Mouse (Mus musculus): ENCODE measurements at regions not wholly inside any gene's neighbourhood (a gene's known extent, or its start where the extent isn't known, plus 50 kb on each side); places are given as distances from the start of the nearest gene placed in this dataset.

DNA sequence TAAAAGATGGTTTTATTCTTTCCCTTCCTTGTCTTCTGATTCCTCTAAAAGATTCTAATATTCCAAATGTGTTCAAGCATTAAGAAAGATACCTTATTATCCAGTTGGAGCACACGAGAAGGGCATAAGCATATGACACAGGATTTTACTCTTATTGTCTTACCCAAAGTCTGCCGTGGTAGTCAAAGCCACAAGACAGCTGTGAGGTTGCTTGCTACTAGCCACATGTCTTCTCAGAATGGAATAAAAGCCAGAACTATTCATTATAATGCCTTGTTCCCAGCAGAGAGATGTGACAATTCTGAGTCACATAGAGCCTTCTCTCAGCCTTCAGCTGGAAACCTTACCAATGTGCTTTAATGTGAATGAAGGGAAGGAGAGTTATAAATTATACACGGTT, 71.5 kb downstream of the Pdha2 start:
- Histone ChIP-seq H3K9ac (ENCODE audit: low read length) (no peak overlapping the region), H3K27me3 (ENCODE audit: control insufficient read depth, insufficient read depth, low read length) (no peaks in the 10 kb centered on the region), H3K4me1 (ENCODE audit: control insufficient read depth, insufficient read depth, low read length) (no peaks in the 10 kb centered on the region), H3K4me2 (ENCODE audit: low read depth, severe bottlenecking) (no peak overlapping the region), H3K9me3 (ENCODE audit: control insufficient read depth, low read length) (no peaks in the 10 kb centered on the region), H3K4me3 (ENCODE audit: low read depth, low read length) (no peak overlapping the region), H3K27ac (replicated peaks; ENCODE audit: low read depth, low read length) (no peak overlapping the region), H3K36me3 (ENCODE audit: control insufficient read depth, insufficient read depth, low read length) (no peaks in the 10 kb centered on the region)
- WGBS = 70% methylated on average over 3 of the region's 3 CpGs
- DNase-seq (ENCODE audit: low spot score) (no peak), ATAC-seq (ENCODE audit: insufficient number of reproducible peaks, low FRiP score, low TSS enrichment, low read depth) (no peak)

DNA sequence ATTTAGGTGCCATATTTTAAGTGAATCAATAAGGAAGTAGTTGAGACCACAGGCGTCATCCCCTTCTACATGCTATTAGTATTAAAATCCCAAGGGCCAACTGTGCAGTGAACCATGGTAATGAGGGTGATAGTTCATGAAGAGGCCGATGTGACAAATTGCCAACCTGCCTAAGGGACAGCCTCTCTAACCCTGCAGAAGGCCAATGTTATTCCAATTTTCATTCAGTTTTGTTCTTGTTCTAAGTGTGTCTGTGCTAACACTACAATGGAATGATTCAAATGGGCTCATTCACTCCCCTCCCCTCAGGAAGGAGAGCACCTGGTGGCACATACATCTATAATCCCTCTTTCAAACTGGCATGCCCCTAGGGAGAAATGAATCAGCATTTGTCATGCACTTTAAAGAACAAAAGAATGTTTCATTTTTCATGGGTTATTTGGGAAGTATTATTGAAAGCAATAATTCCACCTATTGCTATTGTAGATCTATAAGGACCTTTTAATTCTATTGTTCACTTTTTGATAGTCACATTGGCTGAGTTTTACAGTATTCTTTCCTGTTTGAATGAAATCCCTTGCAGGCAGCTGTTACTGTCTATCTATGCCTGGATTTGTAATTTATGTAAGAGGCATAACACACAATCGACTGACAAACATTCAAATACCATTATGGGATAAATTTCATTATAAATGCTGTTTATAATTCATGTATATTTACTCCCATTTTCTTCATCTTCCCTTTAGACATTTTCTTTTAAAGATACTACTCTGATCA, 99.6 kb downstream of the Pdha2 start:
- Histone ChIP-seq H3K27ac (replicated peaks; ENCODE audit: low read depth, low read length) (no peak overlapping the region), H3K9me3 (ENCODE audit: control insufficient read depth, low read length) (no peaks in the 10 kb centered on the region), H3K4me1 (ENCODE audit: control insufficient read depth, insufficient read depth, low read length) (no peaks in the 10 kb centered on the region), H3K4me3 (ENCODE audit: low read depth, low read length) (no peak overlapping the region), H3K27me3 (ENCODE audit: control insufficient read depth, insufficient read depth, low read length) (no peaks in the 10 kb centered on the region), H3K36me3 (ENCODE audit: control insufficient read depth, insufficient read depth, low read length) (no peaks in the 10 kb centered on the region), H3K9ac (ENCODE audit: low read length) (no peak overlapping the region), H3K4me2 (ENCODE audit: low read depth, severe bottlenecking) (no peak overlapping the region)
- DNase-seq (ENCODE audit: low spot score) (no peak), ATAC-seq (ENCODE audit: insufficient number of reproducible peaks, low FRiP score, low TSS enrichment, low read depth) (peak; percentile 44; the same call in 1 of the 2 replicates)
- 62% methylated on average over 3 of the region's 3 CpGs for WGBS

DNA sequence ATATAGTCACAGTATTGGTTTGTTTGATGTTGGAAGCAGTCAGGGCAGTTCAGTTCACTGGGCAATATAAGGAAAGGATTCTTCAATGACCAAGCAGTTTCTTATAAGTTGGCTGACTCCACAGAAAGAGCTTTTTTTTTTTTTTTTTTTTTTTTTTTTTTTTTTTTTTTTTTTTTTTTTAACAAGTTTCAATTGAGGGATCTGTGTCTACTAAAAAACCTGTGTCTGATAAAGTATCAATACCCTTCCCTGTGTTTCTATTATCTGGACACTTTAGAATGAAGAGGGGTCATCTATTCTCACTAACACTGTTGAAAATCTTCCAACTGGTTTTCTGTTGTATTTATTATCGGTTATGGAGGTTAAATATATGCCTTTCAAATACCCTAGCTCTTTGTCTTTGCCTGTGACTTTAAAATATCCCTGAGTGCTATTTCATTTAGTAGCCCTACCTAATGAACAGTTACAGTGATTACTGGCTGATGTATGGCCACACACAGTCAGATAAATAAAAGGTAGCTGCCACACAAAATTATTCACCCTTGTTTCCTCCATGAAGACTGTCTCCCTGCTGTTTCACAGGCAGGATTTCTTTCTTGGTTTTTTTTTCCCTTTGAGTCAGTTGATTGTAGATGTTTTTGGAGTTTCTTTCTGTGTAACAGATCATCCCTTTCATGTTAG, 100.3 kb downstream of the Pdha2 start:
- H3K9me3 ChIP-seq (ENCODE audit: control insufficient read depth, low read length) = no peaks in the 10 kb centered on the region
- H3K4me3 ChIP-seq (ENCODE audit: low read depth, low read length) = no peak overlapping the region
- no peak overlapping the region for H3K9ac ChIP-seq (ENCODE audit: low read length)
- H3K4me1 ChIP-seq (ENCODE audit: control insufficient read depth, insufficient read depth, low read length) = no peaks in the 10 kb centered on the region
- 86% methylated on average over 1 of the region's 1 CpGs for WGBS
- no peak overlapping the region for H3K4me2 ChIP-seq (ENCODE audit: low read depth, severe bottlenecking)
- no peaks in the 10 kb centered on the region for H3K27me3 ChIP-seq (ENCODE audit: control insufficient read depth, insufficient read depth, low read length)
- DNase-seq (ENCODE audit: low spot score) (no peak), ATAC-seq (ENCODE audit: insufficient number of reproducible peaks, low FRiP score, low TSS enrichment, low read depth) (no peak)
- H3K27ac ChIP-seq (replicated peaks; ENCODE audit: low read depth, low read length) = no peak overlapping the region
- no peaks in the 10 kb centered on the region for H3K36me3 ChIP-seq (ENCODE audit: control insufficient read depth, insufficient read depth, low read length)
